Mouse (Mus musculus) liver, embryonic 14.5 days (tissue): ENCODE measurements around the gene Olfr1415. TPM values are rescaled to one million over a fixed set of nuclear protein-coding genes. Genes with fewer than 3 reads are reported as not detected.

ENCODE experiments used
- ATAC-seq: fragments of 200-750 bp; cut with Nextera tagmentation; 2 replicates; pipeline ENCODE4 v1.8.0; 2017; ENCODE audit warnings: moderate number of reproducible peaks, mild to moderate bottlenecking, moderate library complexity; ENCODE audit not compliant: insufficient read depth
- DNase-seq, 3 experiments: peaks; one replicate each; pipeline ENCODE4 v3.0.0-alpha.2; 2012 to 2013; ENCODE audit warnings: low read depth in 3 of 3, low spot score in 3 of 3
- H3K27ac ChIP-seq: fragments of 300-500 bp; sonication (generic); 2 replicates; pipeline ENCODE4 v1.5.1; 2014; ENCODE audit warnings: moderate library complexity, mild to moderate bottlenecking, control low read depth, inconsistent platforms
- H3K27me3 ChIP-seq: fragments of 300-500 bp; sonication (generic); 2 replicates; pipeline ENCODE4 v1.6.1; 2014; ENCODE audit warnings: mild to moderate bottlenecking, low read length, moderate library complexity; ENCODE audit not compliant: control insufficient read depth, insufficient read depth
- H3K36me3 ChIP-seq: fragments of 300-500 bp; sonication (generic); replicated peaks from 2 replicates; pipeline ENCODE4 v1.6.1; 2014; ENCODE audit warnings: low read depth; ENCODE audit not compliant: control insufficient read depth, insufficient read depth
- H3K4me1 ChIP-seq, 2 experiments: fragments of 200-500 bp in 1 of 2; fragments of 300-500 bp in 1 of 2; sonication (generic) in 1 of 2; replicated peaks; 2 replicates each; pipeline ENCODE4 v1.6.1; 2012 to 2014; ENCODE audit warnings: antibody characterized with exemption in 1 of 2, inconsistent platforms in 1 of 2, low read length in 1 of 2; ENCODE audit not compliant: control insufficient read depth in 2 of 2, insufficient read depth in 2 of 2
- H3K4me2 ChIP-seq: fragments of 300-500 bp; sonication (generic); 2 replicates; pipeline ENCODE4 v1.6.1; 2014; ENCODE audit warnings: low read depth, mild to moderate bottlenecking, control low read depth, moderate library complexity
- H3K4me3 ChIP-seq, 2 experiments: fragments of 200-500 bp in 1 of 2; fragments of 300-500 bp in 1 of 2; sonication (generic) in 1 of 2; 2 replicates each; pipeline ENCODE4 v1.5.1; 2012 to 2014; ENCODE audit warnings: low read depth in 2 of 2, low read length in 2 of 2, mild to moderate bottlenecking in 2 of 2, control low read depth in 1 of 2, inconsistent platforms in 1 of 2, moderate library complexity in 1 of 2; ENCODE audit not compliant: insufficient read depth in 1 of 2
- H3K9ac ChIP-seq: fragments of 300-500 bp; sonication (generic); replicated peaks from 2 replicates; pipeline ENCODE4 v1.6.1; 2014; ENCODE audit warnings: mild to moderate bottlenecking, control low read depth, moderate library complexity
- H3K9me3 ChIP-seq: fragments of 300-500 bp; sonication (generic); 2 replicates; pipeline ENCODE4 v1.6.1; 2016; ENCODE audit warnings: low read length, mixed read lengths; ENCODE audit not compliant: control insufficient read depth
- CTCF ChIP-seq: IDR thresholded peaks from 2 replicates; pipeline ENCODE4 v1.5.1; 2016; ENCODE audit warnings: antibody characterized with exemption, low read depth, control low read depth
- EP300 ChIP-seq: IDR thresholded peaks from 2 replicates; pipeline ENCODE4 v1.6.1; 2016; ENCODE audit warnings: antibody characterized with exemption, low read depth
- WGBS: fragments of 180-500 bp; shearing (Covaris S2); extraction: QIAGEN DNeasy Blood & Tissue Kit; methylation state at CpG from one replicate; pipeline ENCODE4 v1.1.7; 2014; ENCODE audit not compliant: insufficient replicate concordance; 5-methylcytosine and 5-hydroxymethylcytosine counted together
- polyA plus RNA-seq, 2 experiments: library from polyadenylated mRNA; depleted of rRNA in 1 of 2; stranded (reverse) in 1 of 2; unstranded in 1 of 2; fragments of >200 nt; fragmentation: Nextera tagmentation in 1 of 2; extraction: Ambion mirVana in 1 of 2; gene quantifications; 2 replicates each; pipeline versions ENCODE4 v1.2.1 to v1.2.3; 2012 to 2014

The Olfr1415 gene
- not detected in 2 replicates for polyA plus RNA-seq (2012; rRNA removed)
- not detected in 2 replicates for polyA plus RNA-seq (2014; fragmentation: Nextera tagmentation; extraction: Ambion mirVana)

- WGBS: 52% methylated on average over 2 of the region's 2 CpGs
- no peak within 1 kb of the TSS for H3K9ac ChIP-seq
- TF ChIP-seq EP300 (no peak), CTCF (no peak)
These were observed at the start of gene Olfr1415 for GRCm38 (mm10) chr1:92496001-92496400. TSS of gene Olfr1415 (minus strand) at chr1:92496101.

DNA sequence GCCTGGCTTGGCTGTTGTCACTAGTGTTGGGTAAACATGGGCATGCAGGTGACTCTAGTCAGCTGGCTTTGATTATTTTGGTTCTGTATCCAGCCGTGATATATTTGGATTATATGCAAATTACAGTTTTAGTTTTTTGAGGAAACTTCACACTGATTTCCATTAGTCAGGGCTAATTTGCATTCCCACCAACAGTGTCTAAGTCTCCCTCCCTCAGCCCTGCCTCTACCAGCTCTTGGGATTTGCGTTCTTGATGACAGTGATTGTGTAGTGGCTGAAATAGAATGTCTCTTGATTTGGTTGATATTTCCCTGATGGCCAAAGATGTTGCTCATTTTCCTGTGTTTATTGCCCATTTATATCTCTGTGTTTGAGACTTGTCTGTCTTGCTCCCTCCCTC, 43.2 kb upstream of the Olfr1415 start:
- no peaks in the 10 kb centered on the region for H3K36me3 ChIP-seq
- H3K4me3 ChIP-seq: no peak overlapping the region
- H3K27me3 ChIP-seq: no peaks in the 10 kb centered on the region
- no peak overlapping the region for H3K9ac ChIP-seq
- WGBS: 33% methylated on average over 2 of the region's 2 CpGs
- TF ChIP-seq CTCF (no peak), EP300 (no peak)
- DNase-seq (no peak), ATAC-seq (no peak)
- H3K9me3 ChIP-seq: no peaks in the 10 kb centered on the region
- H3K4me2 ChIP-seq: no peak overlapping the region
- no peak overlapping the region for H3K27ac ChIP-seq
- H3K4me1 ChIP-seq: no peaks in the 10 kb centered on the region

More at GRCm38 (mm10) chr1:92496001-92496400, at the start of gene Olfr1415:
- DNase-seq (no peak), ATAC-seq (no peak)
- Histone ChIP-seq H3K9me3 (no peaks in the 10 kb centered on the region), H3K4me2 (no peak within 1 kb of the TSS), H3K4me3 (no peak within 1 kb of the TSS), H3K4me1 (no peaks in the 10 kb centered on the region), H3K27me3 (no peaks in the 10 kb centered on the region), H3K27ac (no peak within 1 kb of the TSS), H3K36me3 (no peaks in the 10 kb centered on the region)

- Histone ChIP-seq H3K4me3 (no peak overlapping the region), H3K4me1 (no peaks in the 10 kb centered on the region), H3K9me3 (no peaks in the 10 kb centered on the region), H3K27me3 (no peaks in the 10 kb centered on the region), H3K9ac (no peak overlapping the region), H3K27ac (no peak overlapping the region), H3K4me2 (no peak overlapping the region), H3K36me3 (no peaks in the 10 kb centered on the region)
- DNase-seq (no peak), ATAC-seq (no peak)
- WGBS: 33% methylated on average over 5 of the region's 5 CpGs
- TF ChIP-seq CTCF (no peak), EP300 (no peak)
These were observed 41.1 kb upstream of the Olfr1415 start for GRCm38 (mm10) chr1:92536972-92537371.

DNA sequence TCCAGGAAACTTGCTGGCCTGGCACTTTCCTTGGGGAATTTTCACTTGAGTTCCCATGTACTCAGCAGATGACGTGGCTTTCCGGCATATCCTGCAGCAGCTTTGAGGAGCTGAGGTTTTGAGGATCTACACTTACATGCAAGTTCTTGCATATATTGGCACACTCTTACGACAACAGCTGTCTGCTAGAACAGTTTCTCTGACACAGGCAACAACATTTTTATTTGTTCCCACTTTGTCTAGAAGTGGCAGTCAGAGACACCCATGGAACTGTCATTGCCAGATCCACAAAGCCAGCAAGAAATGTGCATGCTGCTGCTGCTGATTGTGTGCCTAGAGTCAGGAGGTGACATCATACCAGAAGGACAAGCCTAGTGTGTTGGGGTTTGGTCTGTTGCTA, 27.9 kb upstream of the Olfr1415 start:
- H3K27ac ChIP-seq: no peak overlapping the region
- TF ChIP-seq EP300 (no peak), CTCF (no peak)
- DNase-seq: no peak
- no peak overlapping the region for H3K9ac ChIP-seq
- H3K4me3 ChIP-seq: no peak overlapping the region
- ATAC-seq: no peak
- H3K36me3 ChIP-seq: no peaks in the 10 kb centered on the region
- WGBS: 61% methylated on average over 3 of the region's 3 CpGs
- H3K9me3 ChIP-seq: no peaks in the 10 kb centered on the region
- no peaks in the 10 kb centered on the region for H3K27me3 ChIP-seq
- H3K4me2 ChIP-seq: no peak overlapping the region
- H3K4me1 ChIP-seq: no peaks in the 10 kb centered on the region

DNA sequence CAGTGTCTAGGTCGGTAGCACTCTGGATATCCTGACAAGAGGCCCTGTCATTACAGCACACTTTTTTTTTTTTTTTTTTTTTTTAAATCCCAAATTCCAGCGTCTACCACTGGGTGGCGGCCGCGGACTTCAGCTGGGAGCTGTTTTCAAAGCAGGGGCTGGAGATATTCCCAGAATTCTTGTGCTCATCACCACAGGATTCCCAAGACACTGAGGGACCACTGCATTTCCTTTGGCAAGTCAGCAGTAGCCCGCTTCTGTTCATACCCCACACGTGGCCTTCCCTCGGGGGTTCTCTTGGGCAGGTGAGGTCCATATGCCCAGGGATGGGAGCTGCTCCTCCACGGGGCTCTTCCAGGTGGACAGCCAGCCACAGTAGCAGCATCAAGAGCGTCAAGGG, 25.5 kb upstream of the Olfr1415 start:
- 14% methylated on average over 10 of the region's 10 CpGs for WGBS
- Histone ChIP-seq H3K27ac (no peak overlapping the region), H3K36me3 (no peaks in the 10 kb centered on the region), H3K4me2 (no peak overlapping the region), H3K27me3 (no peaks in the 10 kb centered on the region), H3K4me1 (no peaks in the 10 kb centered on the region), H3K9ac (no peak overlapping the region), H3K9me3 (no peaks in the 10 kb centered on the region), H3K4me3 (no peak overlapping the region)
- no peak for ATAC-seq
- DNase-seq: no peak
- peak; percentile 50 for TF ChIP-seq CTCF
- no peak for TF ChIP-seq EP300
